Mouse (Mus musculus): ENCODE measurements around the gene Tmem54.

- TF ChIP-seq TAL1 (IDR thresholded peaks at IDR 0.05; ENCODE audit: low read length) (no peak), GATA1 (IDR thresholded peaks at IDR 0.05; ENCODE audit: low read length) (no peak)
Measured at GRCm38 (mm10) chr4:129117720-129118510, 12.6 kb downstream of the Tmem54 start.

Measured in erythroblast, embryonic 14.5 days (primary cell).